Mouse (Mus musculus) heart, postnatal 0 days (tissue): ENCODE results near the gene Tpo. TPM values are rescaled to one million over a fixed set of nuclear protein-coding genes. Genes with fewer than 3 reads are reported as not detected.
A peak's percentile ranks its signal among the peaks of the same experiment; 100 is the strongest.

Experiments used
- ATAC-seq: fragments of 200-750 bp; cut with Nextera tagmentation; 2 replicates; pipeline ENCODE4 v1.8.0; 2017; ENCODE audit warnings: low read depth, moderate number of reproducible peaks, moderate library complexity; ENCODE audit not compliant: insufficient read depth
- DNase-seq: peaks from one replicate; pipeline ENCODE4 v3.0.0-alpha.2; 2016; ENCODE audit warnings: low spot score
- H3K27ac ChIP-seq: fragments of 300-500 bp; sonication (generic); 2 replicates; pipeline ENCODE4 v1.5.1; 2014; ENCODE audit warnings: low read depth, mild to moderate bottlenecking
- H3K27me3 ChIP-seq: fragments of 300-500 bp; sonication (generic); 2 replicates; pipeline ENCODE4 v1.6.1; 2014; ENCODE audit warnings: low read length, mixed read lengths; ENCODE audit not compliant: control insufficient read depth, insufficient read depth
- H3K36me3 ChIP-seq: fragments of 300-500 bp; sonication (generic); replicated peaks from 2 replicates; pipeline ENCODE4 v1.6.1; 2014; ENCODE audit warnings: low read length, mixed read lengths; ENCODE audit not compliant: control insufficient read depth, insufficient read depth
- H3K4me1 ChIP-seq: fragments of 300-500 bp; sonication (generic); 2 replicates; pipeline ENCODE4 v1.6.1; 2014; ENCODE audit warnings: antibody characterized with exemption; ENCODE audit not compliant: control insufficient read depth, insufficient read depth
- H3K4me2 ChIP-seq: fragments of 300-500 bp; sonication (generic); 2 replicates; pipeline ENCODE4 v1.6.1; 2014; ENCODE audit warnings: low read depth, mild to moderate bottlenecking, low read length, moderate library complexity
- H3K4me3 ChIP-seq: fragments of 300-500 bp; sonication (generic); 2 replicates; pipeline ENCODE4 v1.5.1; 2014; ENCODE audit warnings: low read depth, low read length
- H3K9ac ChIP-seq: fragments of 300-500 bp; sonication (generic); replicated peaks from 2 replicates; pipeline ENCODE4 v1.6.1; 2014; ENCODE audit warnings: low read depth, low read length, mixed read lengths
- H3K9me3 ChIP-seq: fragments of 300-500 bp; sonication (generic); replicated peaks from 2 replicates; pipeline ENCODE4 v1.6.1; 2016; ENCODE audit warnings: low read length; ENCODE audit not compliant: control insufficient read depth
- CTCF ChIP-seq: IDR thresholded peaks from 2 replicates; pipeline ENCODE4 v1.5.1; 2016; ENCODE audit warnings: antibody characterized with exemption, control low read depth, low read depth
- EP300 ChIP-seq: IDR thresholded peaks from 2 replicates; pipeline ENCODE4 v1.6.1; 2016; ENCODE audit warnings: antibody characterized with exemption, low read depth
- WGBS: fragments of 180-500 bp; shearing (Covaris S2); extraction: QIAGEN DNeasy Blood & Tissue Kit; methylation state at CpG from one replicate; pipeline ENCODE4 v1.1.7; 2014; 5-methylcytosine and 5-hydroxymethylcytosine counted together
- polyA plus RNA-seq: library from polyadenylated mRNA; unstranded; fragments of >200 nt; fragmentation: Nextera tagmentation; extraction: Ambion mirVana; gene quantifications from 2 replicates; pipeline ENCODE4 v1.2.1, GENCODE M21; 2015
- total RNA-seq: library from RNA; depleted of rRNA; stranded (reverse); fragments of >200 nt; gene quantifications from 2 replicates; pipeline ENCODE4 v1.2.3, GENCODE M21; 2014; ENCODE audit warnings: low replicate concordance

Gene Tpo
- total and polyA plus RNA-seq, 2 experiments from 2014 or later, result not detected

- WGBS, result 76% methylated on average over 5 of the region's 5 CpGs
- DNase-seq (no peak), ATAC-seq (no peak)
- H3K4me1 ChIP-seq, result peaks cover 32% of the 10 kb centered on the region
- no peaks in the 10 kb centered on the region for H3K36me3 ChIP-seq
- no peaks in the 10 kb centered on the region for H3K9me3 ChIP-seq
- H3K4me3 ChIP-seq, result no peak overlapping the region
- H3K4me2 ChIP-seq, result no peak overlapping the region
- H3K27me3 ChIP-seq, result no peaks in the 10 kb centered on the region
- no peak overlapping the region for H3K27ac ChIP-seq
- TF ChIP-seq EP300 (no peak), CTCF (no peak)
- no peak overlapping the region for H3K9ac ChIP-seq
Observed at GRCm38 (mm10) chr12:30164538-30164937, 32.1 kb upstream of the Tpo start.

- no peaks in the 10 kb centered on the region for H3K36me3 ChIP-seq
- H3K9me3 ChIP-seq, result no peaks in the 10 kb centered on the region
- peaks cover 29% of the 10 kb centered on the region for H3K4me1 ChIP-seq
- H3K27me3 ChIP-seq, result no peaks in the 10 kb centered on the region
- DNase-seq, result no peak
- no peak overlapping the region for H3K9ac ChIP-seq
- H3K27ac ChIP-seq, result no peak overlapping the region
- no peak overlapping the region for H3K4me3 ChIP-seq
- WGBS, result 92% methylated on average over 6 of the region's 6 CpGs
- no peak overlapping the region for H3K4me2 ChIP-seq
- no peak for TF ChIP-seq CTCF
- TF ChIP-seq EP300, result no peak
- ATAC-seq, result no peak
Observed at GRCm38 (mm10) chr12:30164005-30164404, 31.6 kb upstream of the Tpo start.

- 81% methylated on average over 5 of the region's 5 CpGs for WGBS
- Histone ChIP-seq H3K4me3 (no peak overlapping the region), H3K36me3 (no peaks in the 10 kb centered on the region), H3K27ac (no peak overlapping the region), H3K9me3 (no peaks in the 10 kb centered on the region), H3K4me2 (no peak overlapping the region), H3K4me1 (peaks cover 12% of the 10 kb centered on the region), H3K9ac (no peak overlapping the region), H3K27me3 (no peaks in the 10 kb centered on the region)
- no peak for TF ChIP-seq EP300
- no peak for TF ChIP-seq CTCF
- ATAC-seq, result no peak
- no peak for DNase-seq
Observed at GRCm38 (mm10) chr12:30161731-30162406, 29.4 kb upstream of the Tpo start.

GRCm38 (mm10) chr12:30160475-30160874, 28.1 kb upstream of the Tpo start:
- WGBS, result 27% methylated on average over 3 of the region's 3 CpGs
- DNase-seq (peak; percentile 78), ATAC-seq (peak; percentile 93)
- Histone ChIP-seq H3K4me2 (no peak overlapping the region), H3K4me1 (peaks cover 12% of the 10 kb centered on the region), H3K27ac (peak overlapping the region; percentile 83), H3K9ac (no peak overlapping the region), H3K36me3 (no peaks in the 10 kb centered on the region), H3K9me3 (no peaks in the 10 kb centered on the region), H3K4me3 (no peak overlapping the region), H3K27me3 (no peaks in the 10 kb centered on the region)
- TF ChIP-seq CTCF (no peak), EP300 (no peak)

GRCm38 (mm10) chr12:30159788-30160187, 27.4 kb upstream of the Tpo start:
- Histone ChIP-seq H3K4me3 (no peak overlapping the region), H3K27ac (peak overlapping the region; percentile 83), H3K4me1 (peaks cover 12% of the 10 kb centered on the region), H3K9ac (no peak overlapping the region), H3K36me3 (no peaks in the 10 kb centered on the region), H3K4me2 (no peak overlapping the region), H3K9me3 (no peaks in the 10 kb centered on the region), H3K27me3 (no peaks in the 10 kb centered on the region)
- 64% methylated on average over 8 of the region's 8 CpGs for WGBS
- peak; percentile 61 for DNase-seq
- peak; percentile 70; the same call in 1 of the 2 replicates for ATAC-seq
- TF ChIP-seq CTCF, result no peak
- no peak for TF ChIP-seq EP300

GRCm38 (mm10) chr12:30154079-30154673, 21.8 kb upstream of the Tpo start:
- Histone ChIP-seq H3K27me3 (no peaks in the 10 kb centered on the region), H3K4me2 (no peak overlapping the region), H3K27ac (no peak overlapping the region), H3K4me1 (no peaks in the 10 kb centered on the region; the same call in 1 of the 2 replicates), H3K9ac (no peak overlapping the region), H3K4me3 (no peak overlapping the region), H3K9me3 (no peaks in the 10 kb centered on the region), H3K36me3 (no peaks in the 10 kb centered on the region)
- TF ChIP-seq CTCF (no peak), EP300 (no peak)
- 39% methylated on average over 7 of the region's 7 CpGs for WGBS
- ATAC-seq, result no peak
- DNase-seq, result no peak
